Mouse (Mus musculus): ENCODE results near the gene Tlr3.

DNA sequence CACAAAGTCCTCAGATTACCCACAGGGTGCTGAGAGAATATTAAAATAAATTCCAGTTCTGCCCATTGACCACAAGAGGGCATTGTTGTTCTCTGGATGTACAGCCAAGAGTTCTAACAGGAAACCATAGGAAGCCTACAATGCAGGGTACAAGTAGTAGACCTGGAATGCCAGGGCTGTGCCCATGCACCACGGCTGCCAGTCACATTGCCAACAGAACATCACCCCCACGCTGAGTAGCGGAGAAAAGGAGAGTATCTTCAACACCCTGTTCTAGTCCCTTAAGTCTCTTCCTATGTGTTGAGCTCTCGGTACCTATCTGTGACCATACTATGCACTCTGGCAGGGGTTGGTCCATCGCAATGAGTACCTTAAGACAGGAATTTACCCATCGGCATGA, 43.5 kb upstream of the Tlr3 start:
- TF ChIP-seq POLR2A (IDR thresholded peaks at IDR 0.05; ENCODE audit: extremely low read depth, insufficient read depth, low read length) = no peak
- TF ChIP-seq CTCF (IDR thresholded peaks at IDR 0.05; ENCODE audit: extremely low read depth, insufficient read depth, low read length) = peak; percentile 70

All from cortical plate, adult 2 months (tissue).